Mouse (Mus musculus) brain, adult 2 months (tissue): ENCODE measurements around the gene Apom.

Experiments
- DNase-seq: peaks from one replicate; pipeline ENCODE4 v3.0.0; 2011; ENCODE audit warnings: low read depth, low spot score

Gene Apom

GRCm38 (mm10) chr17:35097164-35097655 is 34.6 kb downstream of the Apom start:
- DNase-seq, result peak; percentile 82

- no peak for DNase-seq
These were observed 35.3 kb downstream of the Apom start for GRCm38 (mm10) chr17:35096597-35096996.

DNA sequence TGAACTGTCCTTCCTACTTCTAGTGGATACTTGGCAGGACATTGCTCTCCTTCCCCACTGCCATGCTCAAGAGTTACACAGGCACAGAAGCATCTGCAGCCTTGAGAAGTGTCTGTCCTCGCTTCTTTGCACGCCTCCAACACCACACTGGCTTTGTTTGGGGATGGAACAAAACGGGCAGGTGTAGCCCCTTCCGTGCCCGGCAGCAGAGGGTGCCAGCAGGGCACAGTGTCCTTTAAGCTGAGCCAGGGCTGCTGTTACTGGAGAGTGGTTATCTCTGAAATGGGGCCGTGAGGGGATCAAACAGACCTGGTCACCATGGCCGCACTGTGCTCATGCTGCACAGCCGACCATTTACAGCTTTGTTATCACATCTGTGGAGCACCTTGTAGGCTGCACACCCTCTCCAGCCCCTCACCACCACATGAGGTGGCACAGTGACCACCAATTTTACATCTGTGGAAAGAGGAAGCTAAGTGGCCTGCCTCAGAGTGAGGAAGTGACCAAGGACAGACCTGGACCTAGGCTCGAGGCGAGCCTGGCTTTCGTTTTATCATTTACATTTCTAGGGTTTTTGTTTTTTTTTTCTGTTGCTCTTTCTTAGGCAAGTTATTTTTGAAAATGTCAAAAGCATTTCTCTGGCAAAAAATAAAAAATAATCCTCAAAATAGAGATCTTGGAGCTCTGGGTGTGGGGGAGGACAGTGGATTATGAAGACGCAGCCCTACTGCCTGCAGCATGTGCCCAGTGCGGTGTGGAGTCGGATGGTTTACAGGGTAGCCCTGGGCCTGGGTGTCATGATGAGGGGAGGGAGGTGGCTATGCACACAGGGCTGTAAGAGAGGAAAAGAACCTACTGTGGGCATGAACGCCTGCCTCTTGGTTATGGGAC is 37.1 kb downstream of the Apom start:
- peak; percentile 52 for DNase-seq

- DNase-seq, result no peak
These were observed 39.2 kb downstream of the Apom start for GRCm38 (mm10) chr17:35092403-35093198.

GRCm38 (mm10) chr17:35090166-35090932 is 41.5 kb downstream of the Apom start:
- DNase-seq, result peak; percentile 97

DNA sequence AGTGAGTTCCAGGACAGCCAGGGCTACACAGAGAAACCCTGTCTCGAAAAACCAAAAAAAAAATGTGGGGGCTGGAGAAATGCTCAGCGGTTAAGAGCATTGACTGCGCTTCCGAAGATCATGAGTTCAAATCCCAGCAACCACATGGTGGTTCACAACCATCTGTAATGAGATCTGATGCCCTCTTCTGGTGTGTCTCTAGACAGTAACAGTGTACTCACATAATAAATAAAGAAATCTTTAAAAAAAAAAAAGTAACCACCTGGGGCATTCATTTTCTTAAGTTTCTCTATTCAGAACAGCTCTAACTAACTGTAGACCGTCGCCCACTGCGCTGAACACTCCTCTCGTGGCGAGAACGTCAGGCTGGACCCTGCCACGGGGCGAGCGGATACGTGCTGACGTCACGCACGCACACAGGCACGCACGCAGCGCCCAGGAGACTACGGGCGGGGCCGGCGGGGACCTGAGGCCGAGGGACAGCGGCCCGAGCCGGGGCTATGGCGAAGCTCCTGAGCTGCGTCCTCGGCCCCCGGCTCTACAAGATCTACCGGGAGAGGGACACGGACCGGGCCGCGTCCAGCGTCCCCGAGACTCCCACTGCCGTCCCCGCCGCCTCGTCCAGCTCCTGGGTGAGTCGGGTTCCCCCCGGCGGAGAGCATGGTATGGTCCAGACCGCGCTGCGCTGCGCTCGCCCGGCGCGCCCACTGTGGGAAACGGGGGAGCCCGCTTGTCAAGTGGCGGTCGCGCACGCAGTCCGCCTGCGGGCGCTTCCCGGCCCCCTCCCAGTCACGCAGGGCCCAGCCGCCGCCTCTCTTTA is 42.8 kb downstream of the Apom start, which contains the start of gene Abhd16a:
Gene Abhd16a (plus strand): TSS at position 439 of the 820 bp plus-strand sequence.
- DNase-seq, result peak; percentile 98

- DNase-seq, result no peak
These were observed 43.7 kb downstream of the Apom start for GRCm38 (mm10) chr17:35088151-35088550.

DNA sequence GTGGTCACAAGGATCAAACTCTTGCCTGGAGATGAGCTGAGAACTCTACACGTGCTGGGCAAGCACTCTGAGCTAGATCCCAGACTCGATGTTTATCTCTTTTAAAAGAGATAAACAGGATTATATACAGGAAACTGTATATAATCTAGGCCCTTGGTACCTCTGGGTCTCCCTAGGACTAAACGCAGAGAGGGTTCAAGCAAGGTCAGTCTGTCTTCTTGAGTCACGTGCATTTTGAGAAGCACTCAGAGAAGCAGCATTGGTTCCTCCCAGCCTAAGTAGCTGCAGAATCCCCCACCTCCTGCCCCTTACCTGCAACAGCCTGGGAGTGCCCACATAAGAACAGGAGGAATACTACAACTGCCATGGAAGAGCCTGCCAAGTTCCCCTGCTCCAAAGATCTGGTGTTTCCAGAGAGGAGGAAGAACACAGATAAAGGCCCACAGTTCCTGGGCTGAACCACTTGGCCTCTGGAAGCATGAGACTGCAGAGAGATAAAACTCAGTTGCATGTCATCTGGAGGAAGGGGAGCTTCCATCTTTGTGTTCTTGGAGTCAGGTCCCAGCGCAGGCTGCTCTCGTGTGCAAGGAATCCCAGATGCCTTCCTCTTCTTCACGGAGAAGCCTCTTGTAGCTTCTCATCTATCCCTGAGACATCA is 46.5 kb downstream of the Apom start, which contains the start of gene Ly6g6f:
Gene Ly6g6f (minus strand): TSS at position 403 of the 658 bp plus-strand sequence.
- no peak for DNase-seq

DNA sequence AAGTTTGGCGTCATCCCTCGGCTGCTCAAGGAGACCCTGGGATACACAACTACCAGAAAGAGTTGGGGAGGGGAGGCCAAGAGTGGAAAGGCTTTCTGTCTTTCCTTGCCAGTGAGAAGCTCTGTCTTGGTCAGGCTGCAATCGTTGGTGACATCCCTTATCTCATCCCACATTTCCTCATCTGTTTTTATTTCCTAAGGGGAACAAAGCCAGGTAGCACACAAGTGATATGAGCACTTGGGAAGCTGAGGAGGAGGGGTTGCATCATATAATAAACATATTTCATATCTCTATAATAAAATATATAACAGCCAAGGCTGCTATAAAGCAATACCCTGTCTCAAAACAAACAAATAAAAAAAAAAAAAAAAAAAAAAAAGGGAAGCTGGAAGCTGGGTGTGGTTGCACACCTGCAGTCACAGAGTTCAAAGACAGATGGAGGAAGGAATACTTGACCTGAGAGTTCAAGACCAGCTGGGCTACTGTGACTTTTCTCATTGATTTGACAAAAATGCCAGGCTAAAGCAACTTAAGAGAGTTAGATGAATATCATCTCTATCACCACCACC is 47.8 kb downstream of the Apom start:
- DNase-seq, result no peak

DNA sequence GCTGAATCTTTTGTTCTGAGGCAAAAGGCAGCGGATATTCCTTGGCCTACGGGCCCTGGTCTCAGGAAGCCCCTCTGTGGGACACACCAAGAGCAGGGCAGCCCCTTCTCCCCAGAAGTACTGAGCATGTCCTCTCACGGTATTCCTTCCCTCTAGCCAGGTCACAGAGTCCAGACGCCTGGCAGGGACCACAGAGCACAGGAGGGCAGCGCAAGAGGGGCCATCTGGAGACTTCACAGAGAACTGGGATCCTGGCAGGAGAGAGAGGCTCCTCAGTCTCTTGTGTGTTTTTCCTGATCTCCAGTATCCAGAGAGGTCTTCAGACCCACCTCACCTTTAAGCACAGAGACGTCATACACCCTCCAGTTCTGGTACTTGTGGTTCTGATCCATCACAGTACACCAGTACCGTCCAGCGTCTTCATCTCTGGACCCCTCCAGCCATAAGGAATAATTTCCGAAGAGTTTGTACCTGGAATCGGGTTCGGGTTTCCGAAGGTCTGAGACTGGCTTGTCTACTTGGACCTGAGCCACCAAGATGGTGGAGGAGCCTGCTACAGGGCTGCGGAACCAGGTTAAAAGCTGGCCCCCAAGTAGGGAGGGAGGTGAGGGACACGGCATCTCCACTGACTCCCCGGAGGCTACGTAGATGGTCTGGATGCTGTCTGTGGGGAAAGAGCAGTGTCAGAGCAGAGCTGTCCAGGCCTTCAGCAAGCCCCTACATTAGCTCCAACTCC is 48.8 kb downstream of the Apom start:
- peak; percentile 88 for DNase-seq

- no peak for DNase-seq
These were observed 51.1 kb downstream of the Apom start for GRCm38 (mm10) chr17:35080710-35081109.

GRCm38 (mm10) chr17:35080248-35080647 is 51.6 kb downstream of the Apom start:
- DNase-seq, result no peak

DNA sequence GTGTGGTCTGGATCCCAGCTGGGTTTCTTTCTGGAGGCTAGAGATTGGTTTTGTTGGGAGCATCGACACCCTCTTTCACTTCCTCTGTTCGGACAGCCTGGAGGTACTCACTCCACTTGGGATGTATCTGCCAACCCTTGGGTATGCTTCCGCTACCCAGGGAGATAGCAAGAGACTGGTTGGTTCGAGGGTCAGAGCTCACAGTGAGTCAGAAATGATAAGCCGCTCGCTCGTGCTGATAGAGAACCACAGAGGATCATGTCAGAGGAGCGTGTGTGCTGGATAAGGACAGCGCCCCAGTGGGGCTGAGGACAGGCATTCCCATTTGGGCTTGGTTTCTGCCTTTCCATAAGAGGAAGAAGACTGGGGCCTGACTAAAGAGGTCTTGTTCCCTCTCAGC is 52.1 kb downstream of the Apom start:
- no peak for DNase-seq
